Mouse (Mus musculus) urinary bladder, adult 2 months (tissue): ENCODE data around the gene Nudt4. TPM values are rescaled to one million over a fixed set of nuclear protein-coding genes. Genes with fewer than 3 reads are reported as not detected.
"Not testable (repeated sequence)": the region's sequence is repeated elsewhere in the genome, so short reads cannot be mapped to it uniquely, and the experiment has no call there.

Source experiments
- DNase-seq: peaks from one replicate; pipeline ENCODE4 v3.0.0; 2022; ENCODE audit warnings: low spot score
- polyA plus RNA-seq: library from polyadenylated mRNA; depleted of rRNA; stranded (reverse); fragments of >200 nt; gene quantifications from 2 replicates; pipeline ENCODE4 v1.2.3, GENCODE M21; 2012

The Nudt4 gene
- polyA plus RNA-seq, 1 experiment: 60.3 TPM

DNA sequence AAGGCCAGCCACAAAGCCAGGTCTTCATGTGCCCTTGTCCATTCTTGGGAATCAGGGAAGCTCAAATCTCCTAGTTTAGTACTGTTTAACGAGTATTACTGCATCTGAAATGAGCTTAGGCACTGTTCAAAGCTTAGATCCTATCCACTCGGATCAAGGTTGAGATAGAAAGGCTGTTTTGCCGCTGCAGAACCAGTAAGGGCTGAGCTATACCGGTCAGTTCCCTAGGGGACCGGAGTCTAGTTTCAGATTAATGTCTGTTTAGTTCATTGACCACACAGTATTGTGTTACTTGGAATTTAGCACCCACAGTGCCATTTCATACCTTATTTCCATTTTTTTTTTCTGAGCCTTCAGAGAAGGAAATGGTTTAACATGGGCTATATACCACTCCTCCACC is 3.6 kb upstream of the Nudt4 start:
- DNase-seq: no peak

DNA sequence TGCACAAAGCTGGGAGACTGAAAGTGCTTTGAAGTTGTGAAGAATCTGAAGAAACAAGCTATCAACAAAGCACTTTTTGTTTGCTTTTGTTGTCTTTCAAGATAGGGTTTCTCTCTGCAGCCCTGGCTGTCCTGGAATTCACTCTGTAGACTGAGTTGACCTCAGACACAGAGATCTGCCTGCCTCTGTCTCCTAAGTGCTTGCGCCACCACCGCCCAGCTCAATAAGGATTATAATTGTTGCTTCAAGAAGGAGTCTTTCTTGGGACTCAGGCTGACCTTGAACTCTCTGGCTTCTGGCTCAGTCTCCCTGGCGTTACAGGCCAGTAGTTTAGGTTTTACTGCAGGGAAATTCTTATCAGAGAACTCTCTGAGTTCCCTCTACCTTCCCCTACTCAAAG is 2.8 kb upstream of the Nudt4 start:
- no peak for DNase-seq

DNA sequence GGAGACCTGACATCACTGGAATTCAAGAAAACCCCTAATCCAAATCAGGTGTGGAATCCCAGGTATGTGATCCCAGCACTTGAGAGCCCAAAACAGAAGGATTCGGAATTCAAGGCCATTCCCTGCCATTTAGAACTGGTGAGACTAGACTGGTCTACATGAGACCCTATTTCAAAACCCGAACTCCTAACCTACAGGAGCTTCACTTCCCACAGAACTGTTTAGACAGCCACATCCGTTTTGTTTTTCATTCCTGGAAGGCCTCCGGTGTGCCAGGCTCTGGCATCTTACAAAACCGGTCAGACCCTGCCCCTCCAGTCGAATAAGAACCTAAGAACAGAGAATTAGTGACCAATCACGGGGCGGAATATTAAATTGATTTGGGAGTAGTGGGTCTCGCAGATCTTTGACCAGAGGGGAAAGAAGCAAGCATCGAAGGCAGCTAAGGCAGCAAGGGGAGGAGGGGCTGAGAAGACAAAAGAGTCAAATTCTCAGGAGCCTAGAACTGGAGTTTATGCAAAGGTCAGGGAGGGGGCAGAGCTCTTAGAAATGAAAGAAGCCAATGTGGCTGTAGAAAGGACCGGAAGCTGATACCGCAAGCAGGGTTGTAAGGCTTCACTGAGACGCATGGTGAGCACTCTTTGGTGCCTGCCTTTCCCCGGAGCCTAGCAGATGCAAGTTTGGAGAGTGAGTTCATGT is 1.4 kb upstream of the Nudt4 start:
- DNase-seq: no peak

DNA sequence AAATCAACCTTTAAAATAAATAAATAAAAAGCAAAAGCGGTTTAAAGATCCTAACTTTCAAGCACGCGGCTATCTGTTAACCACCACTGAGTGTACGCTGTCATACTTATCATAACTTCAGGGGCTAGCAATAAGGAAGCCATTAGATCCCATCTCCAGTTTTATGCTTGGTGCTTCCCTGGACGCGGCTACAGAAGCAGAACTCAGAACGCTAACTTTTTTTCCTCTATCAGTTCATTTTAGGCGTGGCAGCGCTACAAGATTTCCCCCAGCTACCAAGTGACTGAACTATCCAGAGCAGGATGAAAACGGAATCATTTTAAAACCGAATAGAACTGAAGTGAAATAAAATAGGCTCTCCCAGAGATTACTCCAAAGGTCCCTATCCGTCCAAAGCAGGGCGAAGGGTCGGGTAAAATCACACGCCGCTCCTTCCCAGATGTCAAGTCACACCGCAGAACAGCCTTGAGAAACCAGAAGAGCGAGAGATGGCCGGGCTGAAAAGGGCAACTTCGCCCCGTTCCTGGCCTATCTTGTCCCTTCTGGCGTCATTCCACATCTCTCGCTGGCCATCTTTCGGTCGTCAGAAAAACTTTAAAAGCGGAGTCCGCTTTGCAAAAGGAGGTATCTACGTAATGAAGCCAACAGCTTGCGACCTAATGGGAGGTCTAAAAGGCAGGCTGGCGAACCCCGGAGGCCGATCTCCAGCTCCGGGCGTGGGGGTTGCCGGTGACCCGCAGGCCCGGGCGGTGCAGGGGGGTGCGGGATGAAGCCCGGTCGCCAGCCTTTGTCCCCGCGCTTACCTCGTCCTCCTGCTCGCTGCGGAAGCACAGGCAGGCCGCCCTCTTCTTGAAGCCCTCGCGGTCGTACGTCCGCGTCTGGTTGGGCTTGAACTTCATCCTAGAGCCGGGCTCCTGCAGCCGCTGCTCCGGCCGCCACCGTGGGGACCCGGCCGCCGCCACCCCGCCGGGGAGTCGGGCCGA is 796 bp downstream of the Nudt4 start:
- DNase-seq: peak; percentile 53

DNA sequence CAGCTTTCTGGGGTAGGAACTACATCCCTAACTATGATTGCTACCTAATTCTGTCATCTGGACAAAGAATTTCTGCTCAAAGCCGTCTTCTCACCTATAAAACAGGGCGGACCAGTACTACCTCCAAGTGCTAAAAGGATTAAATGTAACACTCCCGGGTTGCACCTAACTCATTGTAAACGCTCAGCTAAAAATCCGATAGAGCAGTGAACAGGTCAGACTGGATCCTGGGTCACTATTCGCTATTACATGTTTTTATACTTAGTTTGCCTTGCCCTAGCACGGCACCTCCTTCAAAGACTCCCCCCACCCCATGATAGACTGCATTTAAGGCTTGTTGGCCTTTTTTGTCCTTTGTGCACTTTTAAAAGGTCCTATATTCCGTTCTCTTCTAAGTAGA is 1.6 kb downstream of the Nudt4 start:
- DNase-seq: no peak

DNA sequence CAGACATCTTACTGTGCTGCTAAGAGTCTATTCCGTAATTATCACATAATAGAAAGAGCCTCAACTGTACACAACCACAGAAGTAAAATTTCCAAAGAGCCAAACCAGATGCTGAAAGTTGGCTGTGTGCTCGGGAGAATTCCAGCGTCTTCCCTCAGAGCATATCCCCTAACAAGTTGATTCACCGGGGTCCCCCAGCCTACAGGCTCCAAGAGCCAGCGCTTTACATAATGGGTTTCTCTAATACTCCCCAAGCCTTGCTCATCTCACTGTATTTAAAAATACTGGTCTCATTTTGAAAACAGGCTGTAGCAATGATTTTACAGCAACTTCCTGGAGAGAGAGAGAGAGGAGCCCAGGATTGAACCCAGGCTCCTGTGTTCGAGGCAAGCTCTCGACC is 2.3 kb downstream of the Nudt4 start:
- DNase-seq: no peak

DNA sequence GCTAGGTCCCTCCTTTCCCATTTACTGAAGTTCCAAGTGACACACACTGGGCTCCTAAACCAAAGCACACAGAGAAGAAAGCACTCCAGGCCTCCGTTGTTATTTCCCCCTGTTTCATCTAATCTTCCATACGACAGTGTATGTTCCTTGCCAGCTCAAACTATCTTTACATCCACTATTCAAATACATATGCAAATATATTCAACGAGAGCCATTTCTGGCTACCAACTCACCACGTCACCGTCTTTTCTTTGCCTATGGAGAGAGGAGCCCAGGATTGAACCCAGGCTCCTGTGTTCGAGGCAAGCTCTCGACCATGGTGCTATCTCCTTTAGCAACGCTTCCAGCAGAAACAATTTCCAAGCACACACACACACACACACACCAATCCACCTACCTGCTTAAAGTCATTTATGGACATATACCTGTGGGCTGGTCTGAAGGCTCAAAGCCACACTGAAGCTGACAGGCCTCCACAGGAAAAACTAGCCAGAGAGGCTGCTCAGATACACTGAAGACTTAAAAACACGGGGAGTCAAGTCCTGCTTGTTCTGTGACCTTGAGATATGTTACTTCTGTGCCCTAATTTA is 3.5 kb downstream of the Nudt4 start:
- DNase-seq: no peak

DNA sequence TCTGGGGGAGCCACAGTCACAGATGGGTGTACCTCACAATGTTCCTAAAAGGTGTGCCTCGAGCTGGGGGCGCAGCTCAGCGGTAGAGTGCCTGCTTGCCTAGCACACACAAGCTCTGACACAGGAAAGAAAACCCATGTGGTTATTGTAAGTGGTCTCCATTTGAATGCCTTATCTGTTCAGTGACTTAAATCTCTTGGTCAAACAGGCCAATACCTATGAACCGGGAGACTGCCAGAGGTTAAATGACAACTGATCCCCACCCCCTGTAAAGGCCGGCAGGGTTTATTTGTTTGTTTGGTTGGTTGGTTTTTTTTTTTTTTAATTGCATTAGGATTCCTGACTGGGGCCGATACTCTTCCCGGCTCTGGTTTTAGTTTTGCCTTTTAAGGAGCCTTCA is 4.5 kb downstream of the Nudt4 start:
- DNase-seq: no peak

DNA sequence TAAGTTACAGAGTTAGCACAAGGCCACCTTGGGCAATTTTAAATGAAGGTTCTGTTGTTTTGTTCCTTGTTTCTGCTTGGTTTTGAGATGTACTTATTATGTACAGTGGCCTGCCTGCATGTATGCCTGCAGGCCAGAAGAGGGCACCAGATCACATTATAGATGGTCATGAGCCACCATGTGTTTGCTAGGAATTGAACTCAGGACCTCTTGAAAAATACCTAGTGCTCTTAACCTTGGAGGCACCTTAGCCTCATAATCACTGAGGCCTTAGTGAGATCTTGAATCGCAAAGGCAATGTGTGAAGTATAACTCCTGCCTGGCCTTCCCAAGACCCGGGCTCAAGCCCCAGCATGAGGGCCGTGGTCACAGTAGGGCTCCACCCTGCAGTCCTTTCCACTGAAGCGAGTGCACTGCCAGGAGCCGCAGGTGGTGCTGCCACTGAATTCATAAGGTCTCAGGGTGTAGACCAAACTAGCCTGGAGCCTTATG is 6.6 kb downstream of the Nudt4 start:
- no peak for DNase-seq

DNA sequence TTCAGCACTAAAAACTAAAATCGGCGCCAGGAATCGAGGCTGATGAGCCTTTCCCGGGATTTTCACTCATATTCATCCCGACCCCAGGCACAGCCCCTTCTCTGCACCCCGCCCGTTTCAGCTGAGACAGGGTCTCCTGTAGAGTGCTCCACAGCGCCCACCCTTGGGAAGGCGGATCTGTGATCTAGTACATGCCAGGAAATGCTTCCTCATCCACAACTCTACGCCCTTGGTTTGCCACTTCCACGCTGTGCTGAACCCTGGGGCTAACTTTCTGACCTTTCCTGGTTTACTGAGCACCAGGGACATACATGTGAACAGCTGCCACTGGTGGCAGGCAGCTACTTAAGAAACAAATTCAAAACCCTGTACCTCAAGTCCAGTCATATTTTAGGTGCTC is 8.1 kb downstream of the Nudt4 start:
- DNase-seq: no peak

DNA sequence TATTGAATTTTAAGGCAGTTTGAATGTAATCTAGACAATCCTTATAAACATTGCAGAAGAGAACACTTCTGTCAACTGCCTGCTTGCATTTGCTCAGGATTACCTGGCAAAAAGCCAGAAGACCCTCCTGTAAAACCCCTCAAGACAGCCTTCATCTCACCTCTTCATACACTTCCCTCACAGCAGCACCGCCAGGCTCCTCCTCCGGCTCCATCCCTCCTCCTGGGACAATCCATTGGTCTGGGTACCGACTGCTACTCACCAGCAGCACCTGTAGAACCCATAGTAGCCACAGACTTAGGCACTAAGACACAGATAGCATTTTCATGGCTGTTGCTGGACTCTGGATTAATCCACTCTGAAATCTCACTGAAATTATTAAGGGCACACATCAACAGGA is 11.6 kb downstream of the Nudt4 start:
- no peak for DNase-seq

DNA sequence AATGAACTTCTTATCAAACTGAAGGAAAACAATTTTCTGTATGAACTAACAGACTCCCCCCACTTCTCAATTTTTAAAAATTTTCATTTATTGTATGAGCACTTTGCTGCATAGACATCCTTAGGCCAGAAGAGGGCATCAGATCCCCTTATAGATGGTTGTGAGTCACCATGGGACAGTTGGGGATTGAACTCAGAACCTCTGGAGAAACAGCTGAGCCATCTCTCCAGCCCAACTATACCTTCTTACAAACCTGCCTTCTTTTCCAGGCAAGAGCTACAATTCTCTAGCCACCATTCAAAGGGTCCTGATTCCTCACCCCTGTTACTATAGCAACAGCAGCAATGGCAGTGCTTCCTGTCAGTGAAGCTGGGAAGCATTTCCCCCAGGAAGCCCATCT is 12.2 kb downstream of the Nudt4 start:
- DNase-seq: no peak

DNA sequence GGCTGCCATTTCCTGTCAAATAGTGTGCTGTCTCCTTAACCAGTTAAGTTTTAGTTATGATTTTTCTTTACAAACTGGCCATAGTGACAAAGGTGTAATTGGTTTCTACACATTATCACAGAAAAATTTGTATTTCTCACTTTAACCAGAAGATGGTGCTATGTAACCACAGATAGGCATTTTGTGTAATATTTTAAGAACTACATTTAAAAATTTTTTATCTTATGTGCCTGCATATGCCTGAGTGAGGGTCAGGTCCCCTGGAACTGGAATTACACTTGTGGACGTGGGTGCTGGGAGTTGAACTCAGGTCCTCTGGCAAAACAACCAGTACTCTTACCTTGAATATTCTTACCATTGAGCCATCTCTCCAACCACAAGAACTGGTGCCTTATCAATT is 13.4 kb downstream of the Nudt4 start:
- DNase-seq: no peak

DNA sequence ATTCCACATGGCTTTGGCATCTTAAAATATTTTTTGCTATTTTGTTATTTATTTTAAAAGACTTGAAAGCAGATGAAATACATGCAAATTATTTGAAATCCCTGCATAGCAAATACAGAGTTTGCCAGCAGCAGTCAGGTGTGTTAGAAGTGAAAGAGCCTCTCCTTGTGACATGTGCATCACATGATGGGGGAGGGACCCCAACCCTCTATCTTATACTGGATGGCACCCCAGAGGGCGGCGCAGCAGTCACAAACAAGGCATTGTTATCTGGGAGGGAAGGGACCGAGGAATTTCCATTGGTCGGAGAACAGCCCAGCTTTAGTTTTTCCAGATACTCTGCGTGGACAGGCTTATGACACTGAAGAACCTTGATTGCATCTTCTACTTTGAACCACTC is 14.9 kb downstream of the Nudt4 start:
- not testable (repeated sequence) for DNase-seq

DNA sequence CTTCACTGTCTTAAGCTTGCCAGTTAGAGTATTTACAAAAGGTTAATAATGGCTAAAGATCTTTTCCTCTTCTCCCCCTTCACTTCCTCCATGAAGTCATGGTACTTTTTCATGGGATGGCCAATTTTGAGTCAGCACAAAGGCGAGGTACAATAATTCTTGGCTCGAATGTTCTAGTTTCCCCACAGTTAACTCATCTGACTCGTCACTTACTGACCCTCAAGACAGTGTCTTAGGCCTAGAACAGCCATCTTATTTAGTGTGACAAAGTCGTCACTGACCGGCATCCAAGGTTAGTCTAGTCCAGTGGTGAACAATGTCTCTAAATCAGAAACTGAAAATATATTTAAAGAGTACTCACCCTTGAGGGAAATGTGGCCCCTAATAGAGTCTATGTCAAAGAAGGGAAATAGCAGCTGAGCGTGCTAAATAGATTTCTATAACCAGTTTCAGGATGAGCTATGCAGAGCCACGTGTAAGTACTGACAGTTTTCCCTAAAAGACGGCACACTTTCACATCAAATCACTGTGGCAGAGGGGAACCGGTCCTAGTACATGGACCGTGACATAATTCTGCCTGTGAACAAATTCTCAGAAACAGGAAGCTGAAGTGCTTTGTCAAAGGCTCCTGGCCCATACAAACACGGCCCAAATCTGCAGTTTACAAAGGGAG is 15.7 kb downstream of the Nudt4 start:
- no peak for DNase-seq

DNA sequence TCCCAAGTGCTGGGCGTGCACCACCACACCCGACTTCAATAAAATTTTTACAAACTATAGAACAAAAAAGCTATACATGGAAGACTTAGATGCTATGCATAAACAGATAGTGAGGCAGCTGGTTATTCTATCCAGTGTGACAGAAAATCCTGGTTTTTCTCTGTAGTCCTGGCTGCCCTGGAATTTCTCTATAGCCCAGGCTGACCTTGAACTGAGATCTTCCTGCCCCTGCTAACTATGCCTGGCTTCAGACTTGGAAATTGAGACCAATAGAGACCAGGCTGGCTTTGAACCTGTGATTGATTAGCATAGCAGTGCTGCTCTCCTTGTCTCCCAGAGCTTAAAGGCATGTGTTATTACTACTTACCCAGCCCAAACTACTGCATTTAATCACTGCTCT is 17.8 kb downstream of the Nudt4 start:
- DNase-seq: no peak

DNA sequence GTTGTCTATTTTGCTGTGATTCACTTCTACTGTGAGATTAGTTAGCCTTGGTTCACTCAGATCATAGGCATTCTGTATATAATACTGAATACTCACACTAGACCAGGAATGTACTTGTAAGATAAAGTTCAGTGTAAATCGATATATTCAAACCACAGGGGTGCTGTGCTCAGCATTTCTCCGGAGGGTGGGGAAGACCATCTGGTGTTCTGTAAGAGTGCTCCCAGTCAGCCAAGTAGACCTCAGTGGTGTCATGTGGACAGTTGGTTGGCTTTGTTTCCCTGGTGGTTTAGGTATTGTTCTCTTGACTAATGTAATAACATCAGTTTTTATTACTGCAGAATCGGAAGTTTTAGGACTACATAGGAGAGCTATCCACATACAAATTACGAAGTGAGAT is 18.9 kb downstream of the Nudt4 start:
- no peak for DNase-seq

DNA sequence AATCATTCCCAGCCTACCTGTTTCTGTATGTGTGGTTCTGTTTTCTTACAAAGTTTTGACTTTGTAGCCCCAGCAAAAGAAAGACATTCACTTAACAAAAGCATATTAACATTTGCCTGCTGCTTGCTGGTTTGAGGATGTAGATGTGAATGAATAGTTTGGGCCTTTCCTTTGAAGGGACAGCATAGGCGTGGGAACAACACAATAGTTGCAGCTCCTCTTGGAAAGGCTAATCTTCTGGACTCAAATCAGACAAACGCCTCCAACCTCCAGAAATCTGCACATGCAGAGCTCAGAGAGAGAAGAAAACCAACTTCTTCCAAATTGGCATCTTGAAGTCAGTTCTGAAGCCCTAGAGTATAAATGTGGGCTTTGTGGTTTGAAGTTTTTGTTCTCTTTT is 19.3 kb downstream of the Nudt4 start:
- DNase-seq: no peak

DNA sequence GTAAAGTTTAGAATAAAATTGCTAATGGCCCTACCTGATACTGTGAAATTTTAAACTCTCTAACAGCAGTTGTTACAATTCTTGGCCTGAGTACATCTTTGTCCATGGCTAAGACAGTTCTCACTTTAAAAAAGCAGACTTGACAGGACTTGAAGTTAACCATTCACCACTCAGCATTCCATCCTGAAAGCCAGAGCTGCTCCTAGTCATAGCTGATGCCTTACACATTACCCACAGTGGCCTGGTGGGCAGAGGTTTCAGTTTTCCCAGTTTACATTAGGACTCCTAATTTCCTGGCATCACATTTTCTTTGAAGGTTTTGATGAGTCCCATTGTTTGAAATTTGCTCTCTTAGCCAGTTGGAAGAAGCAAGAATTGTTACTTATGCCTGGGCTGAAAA is 19.9 kb downstream of the Nudt4 start:
- DNase-seq: no peak

DNA sequence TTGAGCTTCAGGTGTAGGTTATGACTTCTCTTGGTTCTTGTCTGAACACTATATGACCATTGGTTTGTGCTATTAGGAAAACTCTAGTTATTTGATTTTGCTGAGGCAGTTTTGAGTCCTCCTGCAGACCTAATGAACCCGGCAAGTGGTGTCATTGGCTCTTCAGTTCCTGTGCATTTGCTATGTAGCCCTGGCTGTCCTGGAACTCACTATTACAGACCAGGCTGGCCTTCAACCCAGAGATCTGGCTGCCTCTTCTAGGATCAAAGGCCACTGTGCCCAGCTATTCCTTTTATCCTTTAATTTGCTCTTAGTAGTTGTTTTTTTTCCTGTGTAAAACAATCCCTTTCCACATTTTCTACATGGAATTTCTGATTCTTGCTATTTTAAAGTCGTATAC is 20.6 kb downstream of the Nudt4 start:
- no peak for DNase-seq

DNA sequence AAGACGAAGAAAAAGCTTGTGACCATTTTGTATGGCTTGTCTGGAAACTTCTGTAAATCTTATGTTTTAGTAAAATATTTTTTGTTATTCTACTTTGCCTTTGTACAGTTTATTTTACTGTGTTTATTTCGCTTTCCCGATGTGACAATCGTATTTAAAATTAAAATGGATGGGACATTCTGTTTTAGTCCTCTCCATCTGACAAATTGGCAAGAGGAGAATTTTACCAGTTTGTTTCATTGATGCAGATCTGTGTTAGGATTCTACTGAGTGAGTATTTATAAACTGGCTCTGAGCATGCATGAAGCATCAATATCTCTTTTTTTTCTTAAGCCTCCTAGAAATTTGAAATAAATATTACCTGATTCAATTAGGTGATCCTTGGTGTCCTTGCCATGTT is 21.0 kb downstream of the Nudt4 start:
- DNase-seq: no peak

DNA sequence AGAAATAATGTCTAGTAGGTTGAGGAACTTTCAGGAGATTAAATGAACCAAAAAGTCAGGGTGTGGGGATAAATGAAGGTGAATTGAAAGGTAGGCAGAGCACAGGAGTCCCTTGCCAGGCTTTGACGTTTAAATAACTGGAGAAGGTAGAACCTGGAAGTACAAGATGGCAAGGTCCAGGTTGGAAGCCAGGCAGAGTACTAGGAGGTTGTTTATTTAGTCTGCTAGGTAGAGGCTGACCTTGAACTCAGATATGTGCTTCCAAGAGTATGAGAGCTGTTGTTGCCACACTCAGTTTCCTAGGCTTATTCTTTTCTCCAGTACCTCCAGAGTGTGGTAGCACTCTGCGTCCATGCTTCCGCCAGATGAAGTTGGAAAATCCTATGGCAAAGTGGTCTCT is 24.1 kb downstream of the Nudt4 start:
- DNase-seq: no peak
